Mouse (Mus musculus) MEL (cell line): Measurements from ENCODE around the gene Plekhg1.

Experiments used
- CTCF ChIP-seq, 3 experiments: IDR thresholded peaks in 2 of 3; conservative IDR thresholded peaks in 1 of 3; 2 replicates each; pipeline ENCODE4 v1.5.1; 2011 to 2012; ENCODE audit warnings: low read length in 3 of 3, low read depth in 2 of 3, mild to moderate bottlenecking in 2 of 3, improper control_type of control experiment in 1 of 3, inconsistent platforms in 1 of 3, mixed read lengths in 1 of 3, moderate library complexity in 1 of 3; ENCODE audit not compliant: control insufficient read depth in 1 of 3, insufficient read depth in 1 of 3, poor library complexity in 1 of 3, severe bottlenecking in 1 of 3
- ETS1 ChIP-seq: IDR thresholded peaks from 2 replicates; pipeline ENCODE4 v1.6.1; 2012; ENCODE audit warnings: low read depth, mild to moderate bottlenecking, inconsistent platforms, low read length, improper control_type of control experiment, moderate library complexity
- HCFC1 ChIP-seq: IDR thresholded peaks from 2 replicates; pipeline ENCODE4 v1.6.1; 2012; ENCODE audit warnings: low read depth, mild to moderate bottlenecking, inconsistent platforms, low read length, improper control_type of control experiment, moderate library complexity
- MAZ ChIP-seq: IDR thresholded peaks from 2 replicates; pipeline ENCODE4 v1.6.1; 2012; ENCODE audit warnings: low read depth, mild to moderate bottlenecking, inconsistent platforms, low read length, improper control_type of control experiment
- SIN3A ChIP-seq: IDR thresholded peaks from 2 replicates; pipeline ENCODE4 v1.6.1; 2012; ENCODE audit warnings: low read length, improper control_type of control experiment, inconsistent platforms
- ZC3H11A ChIP-seq: IDR thresholded peaks from 2 replicates; pipeline ENCODE4 v1.6.1; 2012; ENCODE audit warnings: low read depth, mild to moderate bottlenecking, inconsistent platforms, low read length, improper control_type of control experiment
- ZKSCAN1 ChIP-seq: IDR thresholded peaks from 2 replicates; pipeline ENCODE4 v1.6.1; 2012; ENCODE audit warnings: low read depth, mild to moderate bottlenecking, inconsistent platforms, low read length, improper control_type of control experiment, moderate library complexity

GRCm38 (mm10) chr10:3793825-3794224, 53.7 kb downstream of the Plekhg1 start:
- TF ChIP-seq HCFC1 (no peak), ZKSCAN1 (no peak), ZC3H11A (no peak), SIN3A (no peak), ETS1 (no peak), CTCF (IDR thresholded peaks at IDR 0.05 in 2 of 3, conservative IDR thresholded peaks at IDR 0.05 in 1 of 3; ENCODE audit: control insufficient read depth in 1 of 3, insufficient read depth in 1 of 3, low read depth in 2 of 3, low read length in 3 of 3, poor library complexity in 1 of 3, severe bottlenecking in 1 of 3) (no peak), MAZ (no peak)
